12 mouse cellular contexts compared by ENCODE assay signal in the genomic region with DNA sequence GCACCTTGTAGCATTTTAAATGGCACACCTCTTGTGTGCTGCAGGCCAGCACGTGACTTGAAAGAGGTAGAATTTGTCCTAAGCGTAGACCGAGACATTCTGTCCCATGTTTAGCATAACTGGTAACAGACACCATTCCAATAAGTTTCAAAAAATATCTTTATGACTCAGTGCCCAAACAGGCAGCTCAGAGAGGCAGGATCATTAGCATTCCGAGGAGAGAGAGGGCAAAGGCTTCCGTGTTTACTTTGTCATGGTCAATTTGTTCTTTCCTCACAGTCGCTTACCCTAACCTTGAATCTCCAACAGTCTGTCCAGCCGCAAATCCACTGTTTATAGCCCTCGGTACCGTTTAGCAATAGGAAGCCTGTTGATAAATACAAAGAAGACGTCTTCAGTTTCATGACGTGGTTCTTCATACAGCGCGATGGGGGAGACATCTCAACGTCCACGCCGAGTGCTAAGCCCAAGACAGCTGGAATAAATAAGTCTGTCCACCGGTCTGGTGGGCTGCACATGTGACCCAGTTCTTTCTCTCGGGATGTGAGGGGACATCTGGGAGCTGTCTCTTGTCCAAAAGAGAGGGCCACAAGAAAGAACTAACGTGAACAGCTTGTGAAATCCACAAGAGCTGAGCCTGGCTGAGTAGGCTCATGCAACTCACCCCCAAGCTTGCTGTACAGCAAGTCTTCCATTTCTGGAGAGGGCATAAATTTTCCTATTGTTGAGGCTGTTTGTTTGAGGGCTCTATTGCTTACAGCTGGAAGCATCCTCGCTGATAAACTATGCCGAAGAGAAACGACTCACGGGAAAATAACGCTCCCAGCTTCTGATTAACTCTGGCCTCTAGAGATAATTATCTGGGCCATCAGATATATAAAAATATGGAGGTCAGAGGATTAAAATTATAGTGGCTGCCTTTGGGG. TPM values are rescaled to one million over a fixed set of nuclear protein-coding genes. Genes with fewer than 3 reads are reported as not detected.
DNase-seq lines count a peak whose midpoint lies in the region; ATAC-seq lines count a peak whose summit lies in the region.
"Had no signal": no experiment of that assay in that cellular context is flagged by ENCODE, and none has a peak within 500 bp of the region (broad histone marks: within the 10 kb centered on the region; RNA-seq: fewer than 3 reads in every experiment).

No protein-coding gene starts in this region.

- 64% methylated on average over 24 of the region's 24 CpGs for WGBS in hindbrain, embryonic 14.5 days
- WGBS in hindbrain, embryonic 13.5 days: 64% methylated on average over 24 of the region's 24 CpGs
- WGBS in neural tube, embryonic 14.5 days: 34% methylated on average over 24 of the region's 24 CpGs

- peak overlapping the region; percentile 5; the same call in 1 of the 2 replicates for H3K27ac ChIP-seq in hindbrain, embryonic 14.5 days
- no peak overlapping the region for H3K27ac ChIP-seq in hindbrain, embryonic 13.5 days
- H3K27ac ChIP-seq in neural tube, embryonic 14.5 days (ENCODE audit: low read depth, low read length): no peak overlapping the region
- H3K27ac ChIP-seq: hindbrain, postnatal 0 days had no signal

- H3K27me3 ChIP-seq in hindbrain, embryonic 14.5 days (ENCODE audit: control insufficient read depth, insufficient read depth, low read length): no peaks in the 10 kb centered on the region
- no peaks in the 10 kb centered on the region for H3K27me3 ChIP-seq in hindbrain, embryonic 13.5 days
- H3K27me3 ChIP-seq in neural tube, embryonic 14.5 days (ENCODE audit: control insufficient read depth, insufficient read depth, low read length): no peaks in the 10 kb centered on the region

- no peak overlapping the region for H3K4me3 ChIP-seq in hindbrain, embryonic 14.5 days (replicated peaks; ENCODE audit: low read length)
- H3K4me3 ChIP-seq in hindbrain, embryonic 13.5 days: no peak overlapping the region
- peak overlapping the region; percentile 4; the same call in 1 of the 2 replicates for H3K4me3 ChIP-seq in neural tube, embryonic 14.5 days (ENCODE audit: low read depth, low read length)

- H3K9me3 ChIP-seq in hindbrain, embryonic 14.5 days (ENCODE audit: control insufficient read depth, low read length): no peaks in the 10 kb centered on the region
- H3K9me3 ChIP-seq in hindbrain, embryonic 13.5 days: no peaks in the 10 kb centered on the region
- no peaks in the 10 kb centered on the region for H3K9me3 ChIP-seq in neural tube, embryonic 14.5 days (ENCODE audit: control insufficient read depth, low read length)

- H3K4me2 ChIP-seq in hindbrain, embryonic 14.5 days (replicated peaks): 0 out of 2 replicates have a peak overlapping the region, but pooled peaks have one; percentile 4
- H3K4me2 ChIP-seq in hindbrain, embryonic 13.5 days: no peak overlapping the region
- peak overlapping the region; percentile 28; the same call in 1 of the 2 replicates for H3K4me2 ChIP-seq in neural tube, embryonic 14.5 days (ENCODE audit: low read depth, low read length)

- ATAC-seq in hindbrain, embryonic 14.5 days (ENCODE audit: low FRiP score): no peak
- no peak for ATAC-seq in hindbrain, embryonic 13.5 days (ENCODE audit: low FRiP score)
- no peak for ATAC-seq in neural tube, embryonic 14.5 days (ENCODE audit: low read depth)
- no peak for ATAC-seq in megakaryocyte progenitor cell, adult 5-6 weeks (replicated peaks; ENCODE audit: poor library complexity)
- ATAC-seq: hindbrain, postnatal 0 days had no signal

- H3K9ac ChIP-seq in hindbrain, embryonic 14.5 days: no peak overlapping the region
- H3K9ac ChIP-seq in hindbrain, embryonic 13.5 days: no peak overlapping the region
- H3K9ac ChIP-seq in neural tube, embryonic 14.5 days (replicated peaks; ENCODE audit: low read depth, low read length): no peak overlapping the region; the same call in 1 of the 2 replicates

- no peaks in the 10 kb centered on the region for H3K4me1 ChIP-seq in hindbrain, embryonic 14.5 days (replicated peaks; ENCODE audit: control insufficient read depth, insufficient read depth, low read length)
- peaks cover 8% of the 10 kb centered on the region for H3K4me1 ChIP-seq in hindbrain, embryonic 13.5 days (replicated peaks)
- H3K4me1 ChIP-seq in neural tube, embryonic 14.5 days (ENCODE audit: control insufficient read depth, insufficient read depth, low read length): peaks cover 5% of the 10 kb centered on the region; the same call in 1 of the 2 replicates

- no peaks in the 10 kb centered on the region for H3K36me3 ChIP-seq in hindbrain, embryonic 14.5 days (replicated peaks; ENCODE audit: control insufficient read depth, insufficient read depth)
- no peaks in the 10 kb centered on the region for H3K36me3 ChIP-seq in hindbrain, embryonic 13.5 days
- no peaks in the 10 kb centered on the region for H3K36me3 ChIP-seq in neural tube, embryonic 14.5 days (ENCODE audit: control insufficient read depth, insufficient read depth, low read length)

- no peak for DNase-seq in hindbrain, embryonic 14.5 days (ENCODE audit: low spot score)
- DNase-seq in adipocyte (ENCODE audit: low spot score): peak; percentile 76
- peak; percentile 50 for DNase-seq in kidney, adult 11 months
- no peak for DNase-seq in right cerebral cortex, postnatal 10 days (ENCODE audit: low spot score in 2 of 2)
- DNase-seq in cerebellum, adult 9-10 months: no peak
- DNase-seq: adrenal gland, postnatal 10 days; cerebellum, postnatal 10 days; gastrocnemius, postnatal 14 days had no signal

RNA-seq across cellular contexts. Expression of a gene that starts 47.7 kb away (rescaled TPM):
- polyA plus RNA-seq in hindbrain, embryonic 14.5 days (2014; fragmentation: Nextera tagmentation; extraction: Ambion mirVana): 126 and 134 TPM in 2 replicates
- 102 TPM in 2 replicates for polyA plus RNA-seq in hindbrain, embryonic 13.5 days (2015; fragmentation: Nextera tagmentation; extraction: Ambion mirVana)
- 113 and 123 TPM in 2 replicates for polyA plus RNA-seq in neural tube, embryonic 14.5 days (2014; fragmentation: Nextera tagmentation; extraction: Ambion mirVana)
- total RNA-seq in megakaryocyte progenitor cell, adult 5-6 weeks (2015): 54.1 and 58.4 TPM in 2 replicates
- 61.0 and 67.1 TPM in 2 replicates for total RNA-seq in megakaryocyte progenitor cell, adult 5-6 weeks (2017)

Comparison
In these comparisons a context has a peak if more than half of its experiments do, and no peak if none do; other contexts are left out.
1. DNase-seq: peak in adipocyte (single experiment) and kidney, adult 11 months (single experiment); none in hindbrain, embryonic 14.5 days (single experiment), right cerebral cortex, postnatal 10 days (0 of 2) and cerebellum, adult 9-10 months (single experiment).